Mouse (Mus musculus) brain, embryonic 14.5 days (tissue): ENCODE results near the gene Slc38a9.

ENCODE experiments used
- CTCF ChIP-seq: fragments of 200-500 bp; IDR thresholded peaks from 2 replicates; pipeline ENCODE4 v1.5.1; 2012; ENCODE audit warnings: inconsistent platforms, mild to moderate bottlenecking, moderate library complexity, borderline replicate concordance; ENCODE audit not compliant: insufficient read depth, insufficient read length; ENCODE audit errors: extremely low read depth
- POLR2A ChIP-seq: fragments of 200-500 bp; IDR thresholded peaks from 2 replicates; pipeline ENCODE4 v1.6.1; 2012; ENCODE audit warnings: mild to moderate bottlenecking, inconsistent platforms, borderline replicate concordance; ENCODE audit not compliant: poor library complexity, insufficient read depth, insufficient read length, severe bottlenecking; ENCODE audit errors: extremely low read depth

GRCm38 (mm10) chr13:112652205-112652604 lies 8.3 kb upstream of the Slc38a9 start, which contains the start of gene Ddx4:
- TF ChIP-seq CTCF (no peak), POLR2A (no peak)
